ENCODE assay signal across 40 mouse cellular contexts in genomic region chr7:18728391-18728790, GRCm38 (mm10). TPM values are rescaled to one million over a fixed set of nuclear protein-coding genes. Genes with fewer than 3 reads are reported as not detected.
"Had no signal": no experiment of that assay in that cellular context is flagged by ENCODE, and none has a peak within 500 bp of the region (broad histone marks: within the 10 kb centered on the region; RNA-seq: fewer than 3 reads in every experiment).

No protein-coding gene starts in this region.

- H3K36me3 ChIP-seq: heart, embryonic 12.5 days; hindbrain, embryonic 13.5 days; hindbrain, embryonic 15.5 days; intestine, embryonic 15.5 days; kidney, embryonic 15.5 days; limb, embryonic 12.5 days had no signal

- DNase-seq: forebrain, postnatal 0 days; gastrocnemius, postnatal 14 days; gastrocnemius, postnatal 36 days; heart, postnatal 10 days; heart, postnatal 36 days; kidney, adult 11 months; kidney, adult 2 months; kidney, adult 9 months; kidney, postnatal 14 days; kidney, postnatal 36 days; layer of hippocampus, adult 9-11 months; layer of hippocampus, postnatal 36 days; left cerebral cortex, postnatal 4 days; liver had no signal

- H3K4me1 ChIP-seq: heart, embryonic 12.5 days; hindbrain, embryonic 13.5 days; hindbrain, embryonic 15.5 days; intestine, embryonic 15.5 days; kidney, embryonic 15.5 days; limb, embryonic 12.5 days had no signal

- H3K9ac ChIP-seq: forebrain, postnatal 0 days; heart, embryonic 12.5 days; hindbrain, embryonic 13.5 days; hindbrain, embryonic 15.5 days; intestine, embryonic 15.5 days; kidney, embryonic 15.5 days; limb, embryonic 12.5 days had no signal

- H3K4me2 ChIP-seq: heart, embryonic 12.5 days; hindbrain, embryonic 13.5 days; hindbrain, embryonic 15.5 days; intestine, embryonic 15.5 days; kidney, embryonic 15.5 days; limb, embryonic 12.5 days; liver, embryonic 11.5 days had no signal

- H3K27ac ChIP-seq: heart, adult 2 months; hindbrain, embryonic 13.5 days; hindbrain, embryonic 15.5 days; hindbrain, postnatal 0 days; intestine, embryonic 15.5 days; kidney, embryonic 15.5 days; kidney, postnatal 0 days; limb, embryonic 12.5 days had no signal

- H3K27me3 ChIP-seq: heart, embryonic 12.5 days; hindbrain, embryonic 13.5 days; hindbrain, embryonic 15.5 days; intestine, embryonic 15.5 days; kidney, embryonic 15.5 days; limb, embryonic 12.5 days had no signal

- ATAC-seq: forebrain, postnatal 0 days; hindbrain, postnatal 0 days; intestine, embryonic 15.5 days had no signal

- H3K4me3 ChIP-seq: heart, adult 2 months; heart, embryonic 12.5 days; hindbrain, embryonic 13.5 days; hindbrain, embryonic 15.5 days; intestine, embryonic 15.5 days; kidney, embryonic 15.5 days; limb, embryonic 12.5 days had no signal

- H3K9me3 ChIP-seq: heart, embryonic 12.5 days; hindbrain, embryonic 13.5 days; hindbrain, embryonic 15.5 days; intestine, embryonic 15.5 days; kidney, embryonic 15.5 days; limb, embryonic 12.5 days had no signal

RNA-seq across cellular contexts. Expression of gene Psg22, which starts 10.5 kb away (rescaled TPM):
- total RNA-seq: forebrain, postnatal 0 days; gastrocnemius, adult 18-20 months; gastrocnemius, adult 8-10 months; gastrocnemius, postnatal 14 days; gastrocnemius, postnatal 36 days; heart, adult 2 months; heart, postnatal 10 days; heart, postnatal 36 days; hematopoietic stem cell, adult 5-6 weeks; hindbrain, postnatal 0 days; layer of hippocampus, adult 18-20 months; layer of hippocampus, adult 8-10 months; layer of hippocampus, postnatal 14 days; layer of hippocampus, postnatal 36 days; left cerebral cortex, adult 18-20 months; left cerebral cortex, adult 8-10 months; left cerebral cortex, postnatal 10 days; left cerebral cortex, postnatal 25 days; left cerebral cortex, postnatal 4 days had no signal
- polyA plus RNA-seq: forebrain, postnatal 0 days; gonadal fat pad, adult 2 months; heart, adult 2 months; heart, embryonic 12.5 days; heart, embryonic 14.5 days; heart, embryonic 16.5 days; hindbrain, embryonic 11.5 days; hindbrain, embryonic 13.5 days; hindbrain, embryonic 15.5 days; hindbrain, postnatal 0 days; intestine, embryonic 15.5 days; kidney, embryonic 15.5 days; kidney, postnatal 0 days; large intestine, adult 2 months; limb, embryonic 12.5 days; liver, embryonic 11.5 days had no signal

RNA-seq across cellular contexts. Expression of gene Psg20, which starts 42.4 kb away (rescaled TPM):
- total RNA-seq: forebrain, postnatal 0 days; gastrocnemius, adult 18-20 months; gastrocnemius, adult 8-10 months; gastrocnemius, postnatal 14 days; gastrocnemius, postnatal 36 days; heart, adult 2 months; heart, postnatal 10 days; heart, postnatal 36 days; hematopoietic stem cell, adult 5-6 weeks; hindbrain, postnatal 0 days; layer of hippocampus, adult 18-20 months; layer of hippocampus, adult 8-10 months; layer of hippocampus, postnatal 14 days; layer of hippocampus, postnatal 36 days; left cerebral cortex, adult 18-20 months; left cerebral cortex, postnatal 10 days; left cerebral cortex, postnatal 25 days; left cerebral cortex, postnatal 4 days had no signal
- polyA plus RNA-seq: forebrain, postnatal 0 days; gonadal fat pad, adult 2 months; heart, adult 2 months; heart, embryonic 12.5 days; heart, embryonic 14.5 days; heart, embryonic 16.5 days; hindbrain, embryonic 11.5 days; hindbrain, embryonic 13.5 days; hindbrain, postnatal 0 days; intestine, embryonic 15.5 days; kidney, adult 2 months; kidney, embryonic 15.5 days; kidney, postnatal 0 days; large intestine, adult 2 months; limb, embryonic 12.5 days; limb, embryonic 14.5 days; liver, embryonic 11.5 days had no signal
